Mouse (Mus musculus) kidney, embryonic 14.5 days (tissue): Measurements from ENCODE around the gene Cd3g. TPM values are rescaled to one million over a fixed set of nuclear protein-coding genes. Genes with fewer than 3 reads are reported as not detected.

Source experiments
- ATAC-seq: fragments of 200-750 bp; cut with Nextera tagmentation; 2 replicates; pipeline ENCODE4 v1.8.0; 2017; ENCODE audit warnings: moderate number of reproducible peaks, mild to moderate bottlenecking, moderate TSS enrichment, moderate library complexity; ENCODE audit not compliant: low FRiP score, low TSS enrichment
- H3K27ac ChIP-seq: fragments of 300-500 bp; sonication (generic); 2 replicates; pipeline ENCODE4 v1.5.1; 2014; ENCODE audit warnings: low read depth, mild to moderate bottlenecking, low read length, moderate library complexity, mixed read lengths
- H3K27me3 ChIP-seq: fragments of 300-500 bp; sonication (generic); 2 replicates; pipeline ENCODE4 v1.6.1; 2014; ENCODE audit warnings: mild to moderate bottlenecking, low read length; ENCODE audit not compliant: control insufficient read depth, insufficient read depth
- H3K36me3 ChIP-seq: fragments of 300-500 bp; sonication (generic); 2 replicates; pipeline ENCODE4 v1.6.1; 2014; ENCODE audit warnings: low read length, mixed read lengths; ENCODE audit not compliant: control insufficient read depth, insufficient read depth
- H3K4me1 ChIP-seq: fragments of 300-500 bp; sonication (generic); 2 replicates; pipeline ENCODE4 v1.6.1; 2014; ENCODE audit warnings: low read length, mixed read lengths; ENCODE audit not compliant: control insufficient read depth, insufficient read depth
- H3K4me2 ChIP-seq: fragments of 300-500 bp; sonication (generic); replicated peaks from 2 replicates; pipeline ENCODE4 v1.6.1; 2014; ENCODE audit warnings: low read depth, mild to moderate bottlenecking, low read length
- H3K4me3 ChIP-seq: fragments of 300-500 bp; sonication (generic); 2 replicates; pipeline ENCODE4 v1.5.1; 2014; ENCODE audit warnings: mild to moderate bottlenecking, low read length
- H3K9ac ChIP-seq: fragments of 300-500 bp; sonication (generic); 2 replicates; pipeline ENCODE4 v1.6.1; 2014; ENCODE audit warnings: low read depth, mild to moderate bottlenecking, low read length, moderate library complexity
- H3K9me3 ChIP-seq: fragments of 300-500 bp; sonication (generic); 2 replicates; pipeline ENCODE4 v1.6.1; 2016; ENCODE audit warnings: low read length; ENCODE audit not compliant: control insufficient read depth
- WGBS: fragments of 180-500 bp; shearing (Covaris S2); extraction: QIAGEN DNeasy Blood & Tissue Kit; methylation state at CpG from one replicate; pipeline ENCODE4 v1.1.7; 2014; 5-methylcytosine and 5-hydroxymethylcytosine counted together
- polyA plus RNA-seq: library from polyadenylated mRNA; unstranded; fragments of >200 nt; fragmentation: Nextera tagmentation; extraction: Ambion mirVana; gene quantifications from 2 replicates; pipeline ENCODE4 v1.2.1, GENCODE M21; 2014

Gene Cd3g
- polyA plus RNA-seq, 1 experiment from 2014 or later = not detected

DNA sequence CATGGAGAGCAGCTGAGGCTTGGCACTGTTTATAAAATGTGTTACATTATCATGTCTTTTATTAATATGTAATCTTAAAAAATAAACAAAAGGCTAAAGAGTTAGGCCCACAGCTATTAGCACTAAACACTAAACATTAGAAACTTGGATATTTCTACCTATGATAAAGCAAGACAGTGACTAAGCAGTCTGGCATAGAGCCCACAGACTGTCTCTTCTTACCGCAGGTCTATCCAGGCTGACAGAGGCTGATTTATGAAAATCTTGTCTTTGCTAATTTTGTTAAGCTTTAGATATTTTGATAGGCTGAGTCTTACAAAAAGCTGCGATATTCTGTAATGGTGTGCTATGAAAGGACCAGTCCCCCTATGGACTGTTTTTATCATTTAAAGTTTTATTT is 13.0 kb upstream of the Cd3g start:
- Histone ChIP-seq H3K4me2 (no peak overlapping the region), H3K27ac (no peak overlapping the region), H3K4me3 (no peak overlapping the region), H3K9me3 (no peaks in the 10 kb centered on the region), H3K27me3 (no peaks in the 10 kb centered on the region), H3K4me1 (no peaks in the 10 kb centered on the region), H3K9ac (no peak overlapping the region), H3K36me3 (no peaks in the 10 kb centered on the region)
- no peak for ATAC-seq
- 89% methylated on average over 2 of the region's 2 CpGs for WGBS

DNA sequence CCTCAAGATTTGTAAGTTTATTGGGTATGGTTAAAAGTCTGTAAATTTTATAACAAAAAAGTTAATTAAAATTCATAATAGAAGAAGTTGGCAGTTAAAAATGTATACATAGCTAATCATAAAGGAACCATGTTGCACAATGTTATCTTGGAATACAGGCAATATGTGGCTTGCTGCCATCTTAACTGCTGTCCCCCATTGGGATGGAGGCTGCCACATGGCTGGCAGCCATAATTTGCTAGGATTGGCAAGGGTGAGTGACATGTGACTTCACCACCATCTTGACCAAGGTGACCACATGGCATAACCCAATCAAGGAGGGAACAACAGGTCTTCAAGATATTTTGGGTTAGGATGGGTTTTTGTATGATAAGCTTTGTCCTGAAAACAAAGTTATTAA is 12.0 kb upstream of the Cd3g start:
- no peak overlapping the region for H3K9ac ChIP-seq
- H3K27me3 ChIP-seq = no peaks in the 10 kb centered on the region
- no peak overlapping the region for H3K4me3 ChIP-seq
- no peaks in the 10 kb centered on the region for H3K4me1 ChIP-seq
- no peaks in the 10 kb centered on the region for H3K36me3 ChIP-seq
- no peaks in the 10 kb centered on the region for H3K9me3 ChIP-seq
- no peak overlapping the region for H3K27ac ChIP-seq
- ATAC-seq = no peak
- H3K4me2 ChIP-seq = no peak overlapping the region

DNA sequence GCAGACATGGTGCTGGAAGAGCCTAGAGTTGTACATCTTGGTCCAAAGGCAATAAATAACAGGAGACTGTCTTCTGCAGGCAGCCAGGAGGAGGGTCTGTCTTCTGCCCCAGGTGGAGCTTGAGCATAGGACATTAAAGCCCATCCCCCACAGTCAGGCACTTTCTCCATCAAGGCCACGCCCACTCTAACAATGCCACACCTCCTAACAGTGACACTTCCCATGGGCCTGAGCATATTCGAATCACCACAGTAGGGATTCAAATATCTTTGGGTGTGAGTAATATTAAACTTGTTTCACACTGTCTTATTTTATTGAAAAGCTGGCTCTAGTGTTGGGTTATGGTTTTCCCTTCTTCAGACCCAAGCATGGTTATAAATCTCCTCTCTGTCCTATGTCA is 11.6 kb upstream of the Cd3g start:
- no peaks in the 10 kb centered on the region for H3K27me3 ChIP-seq
- no peaks in the 10 kb centered on the region for H3K4me1 ChIP-seq
- H3K27ac ChIP-seq = no peak overlapping the region
- H3K36me3 ChIP-seq = no peaks in the 10 kb centered on the region
- no peak overlapping the region for H3K4me2 ChIP-seq
- H3K9ac ChIP-seq = no peak overlapping the region
- H3K4me3 ChIP-seq = no peak overlapping the region
- no peaks in the 10 kb centered on the region for H3K9me3 ChIP-seq
- 75% methylated on average over 2 of the region's 2 CpGs for WGBS
- no peak for ATAC-seq

DNA sequence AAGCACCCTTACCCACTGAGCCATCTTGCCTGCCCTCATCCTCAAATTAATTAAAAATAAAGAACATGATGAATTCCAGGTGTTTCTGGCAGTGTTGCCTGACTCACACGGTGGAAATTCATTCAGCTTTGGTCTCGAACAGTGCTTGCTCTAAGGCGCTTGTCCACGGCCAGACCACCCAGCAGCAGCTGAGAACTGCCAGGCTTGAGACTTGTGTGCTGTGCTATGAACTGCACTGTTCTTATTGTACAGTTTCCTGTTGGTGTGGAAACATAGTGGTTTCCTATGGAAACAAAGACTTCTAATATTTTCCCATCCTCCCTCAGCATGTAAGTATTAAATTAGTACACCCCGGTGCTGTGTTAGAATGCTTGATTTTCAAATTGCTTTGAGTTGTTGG is 6.7 kb upstream of the Cd3g start:
- H3K27ac ChIP-seq = no peak overlapping the region

DNA sequence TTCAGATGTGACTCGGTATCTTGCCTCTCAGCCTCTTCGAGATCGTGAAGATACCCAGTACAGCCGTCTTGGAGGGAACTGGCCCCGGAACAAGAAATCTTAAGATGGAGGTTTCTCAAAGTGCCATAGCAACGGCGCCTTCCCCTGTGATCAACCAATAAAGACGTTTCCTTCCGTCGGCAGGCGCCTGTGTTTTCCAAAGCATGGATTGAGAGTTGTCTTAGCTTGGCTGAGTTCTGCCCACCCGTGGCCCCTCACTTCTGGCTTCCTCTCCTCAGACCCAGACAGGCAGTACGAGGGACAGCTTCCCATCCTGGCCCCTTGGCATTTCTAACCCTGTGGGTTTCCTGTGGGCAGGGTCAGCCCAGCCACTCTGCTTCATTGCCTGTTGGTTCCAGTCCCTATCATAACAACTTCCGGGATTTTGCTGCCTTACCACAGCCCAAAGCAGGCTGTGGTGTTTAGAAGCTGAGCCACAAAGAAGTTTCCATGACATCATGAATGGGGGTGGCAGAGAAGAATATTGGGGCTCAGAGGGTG is 6.1 kb upstream of the Cd3g start:
- H3K9me3 ChIP-seq = no peaks in the 10 kb centered on the region
- H3K27me3 ChIP-seq = no peaks in the 10 kb centered on the region
- H3K4me3 ChIP-seq = no peak overlapping the region
- WGBS = 58% methylated on average over 14 of the region's 14 CpGs
- no peaks in the 10 kb centered on the region for H3K4me1 ChIP-seq
- no peak overlapping the region for H3K9ac ChIP-seq
- H3K4me2 ChIP-seq = no peak overlapping the region
- no peak overlapping the region for H3K27ac ChIP-seq
- no peak for ATAC-seq
- H3K36me3 ChIP-seq = no peaks in the 10 kb centered on the region

More for the DNA sequence above, 6.7 kb upstream of the Cd3g start:
- H3K36me3 ChIP-seq = no peaks in the 10 kb centered on the region
- no peaks in the 10 kb centered on the region for H3K27me3 ChIP-seq
- H3K9ac ChIP-seq = no peak overlapping the region
- H3K4me2 ChIP-seq = no peak overlapping the region
- no peak overlapping the region for H3K4me3 ChIP-seq
- H3K4me1 ChIP-seq = no peaks in the 10 kb centered on the region
- no peak for ATAC-seq
- 79% methylated on average over 5 of the region's 5 CpGs for WGBS
- H3K9me3 ChIP-seq = no peaks in the 10 kb centered on the region

DNA sequence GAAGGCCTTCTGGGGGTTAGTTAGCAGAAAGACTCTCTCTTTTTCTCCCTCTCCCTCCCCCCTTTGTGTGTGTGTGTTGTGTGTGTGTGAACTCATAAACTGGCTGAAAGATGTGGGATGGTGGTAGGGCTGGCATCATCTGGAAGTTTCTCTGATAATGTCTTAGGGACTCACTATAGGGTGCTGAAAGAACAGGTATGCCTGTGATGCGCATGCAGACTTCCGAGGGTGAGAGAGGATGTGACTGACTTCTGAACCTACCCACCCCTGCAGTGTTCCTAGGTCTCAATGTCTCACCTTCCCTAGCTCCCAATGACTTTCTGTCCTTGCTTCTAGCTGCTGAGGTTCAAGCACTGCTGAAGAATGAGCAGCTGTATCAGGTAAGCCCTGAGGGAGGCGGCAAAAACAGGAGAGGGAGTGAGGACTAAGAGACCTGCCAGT is 5.5 kb upstream of the Cd3g start:
- no peak for ATAC-seq
- Histone ChIP-seq H3K27me3 (no peaks in the 10 kb centered on the region), H3K27ac (no peak overlapping the region), H3K36me3 (no peaks in the 10 kb centered on the region), H3K4me1 (no peaks in the 10 kb centered on the region), H3K4me2 (no peak overlapping the region), H3K9ac (no peak overlapping the region), H3K4me3 (no peak overlapping the region), H3K9me3 (no peaks in the 10 kb centered on the region)
- WGBS = 85% methylated on average over 3 of the region's 3 CpGs

DNA sequence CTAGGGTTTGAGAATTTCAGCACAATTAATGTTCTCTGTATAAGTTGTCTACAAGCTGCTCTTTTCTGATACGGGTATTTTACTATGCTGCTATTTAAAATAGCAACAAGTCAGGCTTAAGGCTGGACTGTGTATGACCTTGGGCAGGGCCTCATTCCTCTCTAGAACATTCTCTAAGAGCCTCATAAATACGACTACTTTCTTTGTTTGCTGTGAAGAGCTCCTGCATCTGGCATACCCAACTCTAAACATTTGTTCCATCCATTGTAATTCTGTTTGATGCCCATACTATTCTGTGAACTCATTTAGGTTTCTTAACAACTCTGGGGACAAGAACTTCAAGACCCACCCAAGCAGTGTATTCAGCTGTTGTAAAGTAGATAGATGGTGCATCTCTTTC is 2.8 kb upstream of the Cd3g start:
- ATAC-seq = no peak
- H3K4me1 ChIP-seq = no peaks in the 10 kb centered on the region
- 78% methylated on average over 2 of the region's 2 CpGs for WGBS
- H3K9ac ChIP-seq = no peak overlapping the region
- H3K4me2 ChIP-seq = no peak overlapping the region
- no peaks in the 10 kb centered on the region for H3K36me3 ChIP-seq
- H3K27ac ChIP-seq = no peak overlapping the region
- H3K27me3 ChIP-seq = no peaks in the 10 kb centered on the region
- H3K9me3 ChIP-seq = no peaks in the 10 kb centered on the region
- H3K4me3 ChIP-seq = no peak overlapping the region

DNA sequence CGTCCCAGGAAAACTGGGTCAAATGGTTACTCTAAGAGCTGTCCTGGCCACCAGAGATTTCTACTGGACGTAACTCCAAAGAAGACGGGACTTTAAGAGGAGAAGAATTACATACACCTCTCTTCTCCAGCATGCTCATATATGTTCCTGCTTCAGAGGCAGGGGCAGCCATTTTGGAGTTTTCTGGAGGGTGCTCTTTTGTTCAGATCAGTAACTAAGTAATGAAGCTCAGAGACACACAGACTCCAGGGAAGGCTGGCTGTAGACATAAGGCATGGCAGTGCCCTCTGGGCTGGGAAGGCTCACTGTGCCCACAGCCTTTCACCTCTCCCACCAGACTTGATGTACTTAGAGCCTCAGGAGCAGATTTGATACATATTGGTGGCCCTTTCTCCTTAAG is 2.3 kb upstream of the Cd3g start:
- Histone ChIP-seq H3K9ac (no peak overlapping the region), H3K4me2 (no peak overlapping the region), H3K27ac (no peak overlapping the region), H3K36me3 (no peaks in the 10 kb centered on the region), H3K9me3 (no peaks in the 10 kb centered on the region), H3K4me3 (no peak overlapping the region), H3K4me1 (no peaks in the 10 kb centered on the region), H3K27me3 (no peaks in the 10 kb centered on the region)
- no peak for ATAC-seq
- WGBS = 88% methylated on average over 3 of the region's 3 CpGs

DNA sequence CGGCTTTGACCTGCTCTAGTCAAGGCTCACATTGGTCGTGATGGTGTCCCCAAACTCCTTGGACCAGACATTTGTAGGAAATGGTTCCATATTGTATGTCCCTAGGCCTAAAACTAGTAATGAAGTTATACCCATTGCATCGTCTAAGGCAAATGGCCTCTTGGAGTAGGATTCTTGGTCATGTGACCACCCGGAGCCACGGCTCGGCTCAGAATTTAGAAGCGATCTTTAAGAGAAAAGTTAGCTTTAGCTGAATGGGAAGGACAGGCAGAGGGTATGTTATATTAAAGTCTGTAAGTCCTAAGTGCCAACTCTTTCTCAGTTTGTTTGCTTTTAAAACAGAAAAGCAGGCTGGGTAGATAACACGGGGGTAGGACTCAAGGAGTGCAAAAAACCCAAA is 1.9 kb upstream of the Cd3g start:
- H3K4me2 ChIP-seq = no peak overlapping the region
- no peak for ATAC-seq
- no peak overlapping the region for H3K9ac ChIP-seq
- no peaks in the 10 kb centered on the region for H3K9me3 ChIP-seq
- WGBS = 91% methylated on average over 8 of the region's 8 CpGs
- H3K4me3 ChIP-seq = no peak overlapping the region
- no peaks in the 10 kb centered on the region for H3K4me1 ChIP-seq
- H3K36me3 ChIP-seq = no peaks in the 10 kb centered on the region
- H3K27me3 ChIP-seq = no peaks in the 10 kb centered on the region; the same call in 1 of the 2 replicates
- H3K27ac ChIP-seq = no peak overlapping the region
